Mouse (Mus musculus) frontal cortex, postnatal 14 days (tissue): ENCODE data around the gene Siglece.
A peak's percentile ranks its signal among the peaks of the same experiment; 100 is the strongest.

Experiments used
- DNase-seq, 2 experiments: peaks; one replicate each; pipeline ENCODE4 v3.0.0; 2022; ENCODE audit warnings: low spot score in 2 of 2

Gene Siglece

DNA sequence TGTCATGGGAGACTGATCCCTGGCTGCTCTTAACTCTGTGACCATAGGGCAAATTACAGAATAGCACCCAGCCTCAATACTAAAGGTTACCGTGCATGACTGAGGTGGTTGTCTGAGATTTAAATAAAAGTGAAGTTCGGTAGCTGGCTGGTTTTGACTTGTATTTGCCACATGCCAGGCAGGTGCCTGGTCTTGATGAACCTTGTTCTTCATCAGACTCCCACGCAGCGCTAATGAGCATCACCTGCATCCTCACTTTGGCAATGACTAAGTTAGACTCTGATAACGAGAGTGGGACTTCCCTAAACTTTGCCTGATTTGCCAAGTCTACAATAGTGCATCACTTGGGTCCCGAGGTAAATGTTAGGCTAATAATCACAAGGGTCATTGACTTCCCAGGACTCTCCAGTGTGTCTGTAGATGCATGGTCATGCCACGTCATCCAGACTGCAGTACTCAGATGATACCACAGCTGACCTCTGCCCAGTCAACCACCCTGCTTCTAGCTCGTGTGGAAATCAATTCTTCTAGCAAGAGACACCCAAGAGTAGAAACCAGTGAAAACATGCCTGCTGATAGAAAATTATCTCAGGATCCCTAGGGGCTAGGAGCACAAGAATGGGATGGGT, 34.1 kb downstream of the Siglece start:
- no peak for DNase-seq

DNA sequence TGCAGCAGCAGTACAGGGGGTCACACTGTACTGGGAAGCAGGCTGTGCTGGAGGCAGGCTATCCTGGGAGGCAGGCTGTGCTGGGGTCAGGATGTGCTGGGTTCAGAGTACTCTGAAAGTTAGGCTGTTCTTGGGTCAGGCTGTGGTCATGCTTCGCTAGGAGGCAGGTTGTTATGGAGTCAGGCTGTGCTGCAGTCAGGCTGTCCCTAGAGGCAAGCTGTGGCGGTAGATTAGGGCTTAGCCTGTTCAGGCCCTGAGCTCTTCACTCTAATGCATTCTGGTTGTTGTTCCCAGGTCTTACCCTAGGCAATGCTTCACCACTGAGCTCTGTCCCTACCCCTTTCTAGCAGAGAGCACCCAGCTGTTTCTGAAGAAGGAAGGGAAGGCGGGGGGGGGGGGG, 34.9 kb downstream of the Siglece start:
- DNase-seq: no peak

DNA sequence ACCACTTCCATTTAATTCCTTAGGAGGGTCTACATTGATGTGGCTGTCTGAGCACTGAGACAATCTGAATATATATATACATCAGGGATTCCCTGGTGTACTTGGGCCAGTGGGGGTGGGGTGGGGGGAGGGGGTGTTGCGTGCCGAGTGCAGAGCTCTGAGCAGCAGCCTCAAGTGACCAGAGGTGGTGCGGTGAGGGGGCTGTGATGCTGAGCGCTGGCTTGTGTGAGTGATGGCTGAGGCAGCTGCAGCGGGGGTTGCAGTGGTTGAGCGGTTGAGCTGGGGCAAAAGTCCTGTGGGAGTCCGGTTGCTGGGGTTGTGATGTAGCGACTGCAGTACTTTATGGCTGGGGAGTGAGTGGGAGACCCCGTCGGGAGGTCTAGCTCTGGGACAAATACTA, 36.1 kb downstream of the Siglece start:
- no peak for DNase-seq

DNA sequence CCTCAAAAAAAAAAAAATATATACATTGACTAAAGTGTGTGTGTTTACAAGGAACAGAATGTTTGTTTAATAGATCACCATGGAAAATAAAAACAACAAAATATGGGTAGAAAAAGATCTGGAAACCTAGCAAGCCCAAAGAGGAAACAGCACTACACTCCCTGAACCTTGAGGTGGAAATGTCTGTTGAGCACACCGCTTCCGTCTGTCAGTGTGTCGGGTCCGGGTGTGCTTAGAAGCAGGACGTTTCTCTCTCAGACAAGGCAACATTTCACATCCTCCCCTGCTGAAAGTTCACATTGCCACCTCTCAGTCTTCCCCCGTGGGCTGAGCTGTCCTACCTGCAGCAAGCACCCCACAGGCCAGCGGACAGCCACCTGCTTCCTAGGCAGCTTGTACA, 37.0 kb downstream of the Siglece start:
- DNase-seq: no peak

DNA sequence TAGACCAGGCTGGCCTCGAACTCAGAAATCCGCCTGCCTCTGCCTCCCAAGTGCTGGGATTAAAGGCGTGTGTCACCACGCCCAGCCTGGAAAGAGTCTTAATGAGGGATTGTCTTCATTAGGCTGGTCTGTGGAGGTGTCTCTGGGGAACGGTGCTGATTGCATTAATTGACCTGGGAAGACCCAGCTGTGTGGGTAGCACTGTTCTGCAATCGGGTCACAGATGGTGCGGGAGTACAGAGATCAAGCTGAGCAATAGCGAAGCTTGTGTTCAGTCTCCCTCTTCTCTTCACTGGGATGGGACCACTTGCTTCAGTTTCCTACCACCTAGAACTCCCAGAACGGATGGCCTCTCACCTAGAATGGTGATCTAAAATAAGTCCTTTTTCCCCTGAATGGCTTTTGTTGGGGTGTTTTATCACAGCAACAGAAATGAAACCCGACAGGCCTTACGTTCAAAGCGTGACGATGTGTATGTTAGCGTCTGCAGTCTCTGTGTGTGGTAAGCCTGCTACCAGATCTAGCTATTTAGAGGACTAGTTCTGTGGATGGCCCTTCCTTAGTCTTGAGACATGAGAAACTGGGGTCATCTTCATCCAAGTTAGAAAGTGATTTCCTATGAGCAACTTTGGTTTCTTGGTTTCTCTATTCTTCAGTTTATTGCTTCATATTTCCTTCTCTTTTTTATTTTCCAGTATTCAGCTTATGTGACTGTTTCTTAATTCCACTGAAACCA, 46.0 kb downstream of the Siglece start:
- no peak for DNase-seq

DNA sequence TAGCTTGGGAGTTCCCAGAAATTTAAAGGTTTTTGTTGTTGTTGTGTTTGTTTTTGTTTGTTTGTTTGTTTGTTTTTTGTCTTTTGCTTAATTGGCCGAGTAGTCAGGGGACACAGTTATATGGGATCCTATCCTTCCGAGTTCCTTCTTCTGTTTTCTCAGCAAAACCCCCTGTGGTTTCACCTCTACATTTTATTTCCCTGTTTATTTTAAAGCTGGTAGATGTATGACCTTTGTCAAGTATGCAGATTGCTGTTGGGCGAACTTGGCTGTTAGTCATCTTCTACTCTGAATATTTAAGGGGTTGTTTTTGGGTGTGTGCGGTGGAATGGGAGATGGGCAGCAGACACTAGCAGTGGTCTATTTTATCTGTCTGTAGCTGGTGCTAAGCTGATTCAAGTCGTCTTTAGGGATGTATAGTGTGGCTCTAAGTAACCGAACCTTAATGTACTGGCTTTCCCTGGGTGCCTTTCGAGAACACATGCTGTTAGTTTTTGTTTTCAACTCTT, 51.6 kb downstream of the Siglece start:
- DNase-seq: no peak

DNA sequence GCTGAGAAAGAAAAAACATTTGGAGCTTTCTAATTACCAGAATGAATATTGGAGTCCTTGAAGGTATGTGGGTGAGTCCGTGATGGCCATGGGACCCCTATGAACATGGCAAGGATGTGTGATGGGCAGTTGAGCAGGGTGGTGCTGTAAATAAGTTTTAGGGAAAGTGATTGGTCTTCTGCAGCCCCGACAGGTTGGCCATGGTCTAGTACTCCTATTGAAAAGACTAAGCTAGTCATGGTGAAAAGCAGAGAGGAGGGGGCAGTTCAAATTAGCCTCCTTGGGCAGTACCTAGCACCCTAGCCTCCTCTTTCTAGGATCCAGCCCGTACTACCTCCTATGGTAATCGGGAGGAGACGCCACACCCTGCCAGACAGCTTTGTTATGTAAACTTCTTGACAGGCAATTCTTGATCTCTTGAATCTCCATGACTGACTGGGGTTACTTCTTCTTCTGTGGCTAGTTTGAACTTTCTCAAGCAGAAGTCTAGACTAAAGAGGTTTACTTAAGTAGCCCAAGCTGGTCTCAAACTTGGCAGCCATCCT, 52.1 kb downstream of the Siglece start:
- DNase-seq: no peak

DNA sequence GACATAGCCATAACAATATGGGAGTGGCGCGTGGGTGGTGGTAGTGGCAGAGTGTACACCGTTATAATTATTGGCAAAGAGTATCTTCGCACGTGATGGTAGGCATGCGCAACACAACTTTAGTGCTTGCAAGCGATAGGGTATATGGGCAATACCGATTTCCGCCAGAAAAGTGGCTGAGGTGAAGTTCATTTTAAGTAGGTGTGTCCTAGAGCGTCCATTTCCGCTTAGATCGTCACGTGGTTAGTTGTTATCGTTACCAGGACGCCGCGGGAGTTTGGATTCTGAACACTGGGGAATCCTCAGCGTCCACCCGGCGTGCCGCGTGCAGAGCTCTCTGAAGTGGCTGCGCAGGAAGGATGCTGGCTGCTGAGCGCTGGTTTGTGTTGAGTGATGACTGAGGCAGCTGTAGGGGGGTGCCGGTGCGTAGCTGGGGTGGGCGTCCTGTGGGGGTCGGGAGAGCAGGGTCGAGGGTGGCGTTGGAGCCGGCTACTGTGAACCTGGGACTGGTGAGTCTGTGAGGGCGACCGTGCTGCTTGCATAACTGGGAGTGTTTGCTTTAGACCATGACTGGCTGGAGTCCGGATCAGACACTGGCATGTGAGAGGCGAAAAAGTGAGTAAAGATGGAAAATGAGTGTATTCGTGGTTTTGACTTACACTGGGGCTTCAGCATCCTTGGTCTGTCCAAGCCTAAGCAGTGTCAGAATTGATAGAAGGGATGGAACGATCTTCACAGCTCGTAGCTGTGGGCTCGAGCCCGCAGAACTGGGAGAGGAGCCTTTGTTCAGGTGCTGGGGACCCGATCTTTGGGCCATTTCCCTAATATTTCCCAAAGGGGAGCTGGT, 52.8 kb downstream of the Siglece start, which contains the start of gene Zfp819:
TSS of gene Zfp819 (plus strand) at position 274 of the 847 bp plus-strand sequence.
- peak; percentile 53 for DNase-seq

DNA sequence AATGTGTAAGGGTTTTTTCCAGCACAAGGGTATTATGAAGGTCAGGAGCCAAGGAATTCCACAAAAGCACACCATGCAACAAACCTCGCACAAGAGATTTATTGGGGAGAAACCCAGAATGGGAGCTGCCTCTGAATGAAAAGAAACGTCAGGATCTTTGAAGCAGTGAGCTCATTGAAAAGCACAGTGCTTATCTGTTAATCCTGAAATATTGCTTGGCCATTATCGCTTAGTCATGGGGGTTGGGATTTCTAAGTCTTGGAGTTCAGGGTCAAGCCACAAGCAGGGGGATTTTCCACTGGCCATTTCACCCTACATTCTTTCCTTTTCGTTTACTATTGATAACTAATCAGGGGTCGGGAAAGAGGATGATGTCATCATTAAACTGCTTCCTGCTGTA, 58.1 kb downstream of the Siglece start:
- DNase-seq: no peak
